Mouse (Mus musculus) lung, postnatal 0 days (tissue): ENCODE results near the gene Capn1.

Experiments used
- CTCF ChIP-seq: IDR thresholded peaks from 2 replicates; pipeline ENCODE4 v1.5.1; 2016; ENCODE audit warnings: antibody characterized with exemption, mild to moderate bottlenecking
- EP300 ChIP-seq: IDR thresholded peaks from 2 replicates; pipeline ENCODE4 v1.6.1; 2016; ENCODE audit warnings: antibody characterized with exemption, mild to moderate bottlenecking, control low read depth

- TF ChIP-seq CTCF (no peak), EP300 (no peak)
These were observed 46.1 kb upstream of the Capn1 start for GRCm38 (mm10) chr19:6061641-6062302.
